Mouse (Mus musculus): ENCODE results near the gene Ssx2ip. TPM values are rescaled to one million over a fixed set of nuclear protein-coding genes. Genes with fewer than 3 reads are reported as not detected.

The Ssx2ip gene
- polyA plus RNA-seq, 1 experiment, result 12.2 TPM

DNA sequence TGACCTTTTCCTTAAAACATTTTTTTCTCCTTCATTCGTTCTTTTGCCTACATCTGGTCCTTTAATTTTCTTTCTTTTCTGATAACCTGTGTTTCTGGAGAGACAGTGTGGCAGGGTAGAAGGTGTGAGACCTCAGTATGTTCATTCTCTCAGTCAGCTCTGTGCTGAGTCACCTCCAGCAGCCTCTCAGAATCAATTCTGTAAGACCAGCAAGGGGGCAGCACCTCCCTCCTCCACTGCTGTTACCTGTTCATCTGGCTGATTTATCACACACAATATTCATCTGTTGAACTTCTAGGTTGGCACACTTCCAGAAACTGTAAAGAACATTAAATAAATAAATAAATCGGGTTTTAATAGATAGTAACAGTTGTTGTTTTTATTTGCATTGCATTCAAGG is 58.5 kb downstream of the Ssx2ip start:
- TF ChIP-seq CTCF (IDR thresholded peaks at IDR 0.05; ENCODE audit: borderline replicate concordance, extremely low read depth, insufficient read depth, insufficient read length), result no peak
- no peak for TF ChIP-seq POLR2A (IDR thresholded peaks at IDR 0.05; ENCODE audit: borderline replicate concordance, extremely low read depth, insufficient read depth, insufficient read length, poor library complexity, severe bottlenecking)
- DNase-seq (ENCODE audit: low read depth), result no peak

DNA sequence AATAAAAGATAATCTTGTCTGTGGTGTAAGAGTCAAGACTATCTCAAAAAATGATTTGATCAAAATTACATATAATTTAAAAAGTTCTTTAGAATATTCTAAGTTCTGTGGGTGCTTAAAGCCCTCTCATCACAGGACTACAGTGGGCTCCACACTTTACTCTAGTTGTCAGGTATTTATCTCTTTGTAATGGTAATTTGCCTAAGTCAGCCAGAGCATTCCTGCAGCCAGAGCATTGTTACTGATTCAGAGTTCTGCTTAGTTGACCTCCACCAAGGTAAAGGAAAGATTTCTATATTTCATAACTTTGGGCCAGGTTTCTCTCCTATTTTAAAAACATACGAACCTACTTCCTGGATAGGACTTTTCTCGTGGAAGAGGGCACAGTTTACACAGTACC is 64.8 kb downstream of the Ssx2ip start:
- no peak for DNase-seq (ENCODE audit: low read depth)
- no peak for TF ChIP-seq CTCF (IDR thresholded peaks at IDR 0.05; ENCODE audit: borderline replicate concordance, extremely low read depth, insufficient read depth, insufficient read length)
- TF ChIP-seq POLR2A (IDR thresholded peaks at IDR 0.05; ENCODE audit: borderline replicate concordance, extremely low read depth, insufficient read depth, insufficient read length, poor library complexity, severe bottlenecking), result no peak

DNA sequence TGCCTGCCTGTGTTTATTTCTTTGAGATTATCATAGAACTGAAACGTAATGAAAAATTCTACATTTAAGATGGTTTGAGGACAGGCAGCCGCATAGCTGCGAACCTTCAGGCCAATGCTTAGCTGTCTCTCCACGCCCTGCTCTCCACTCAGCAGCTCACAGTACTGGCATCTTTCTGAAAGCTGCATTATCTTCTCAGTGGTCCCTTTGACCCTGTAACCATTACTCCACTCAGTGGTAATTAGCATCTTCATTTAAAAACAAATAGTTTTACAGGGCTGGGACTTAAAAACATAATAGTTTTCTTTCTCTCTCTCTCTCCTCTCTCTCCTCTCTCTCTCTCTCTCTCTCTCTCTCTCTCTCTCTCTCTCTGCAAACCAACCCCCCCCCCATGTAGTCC is 68.2 kb downstream of the Ssx2ip start:
- no peak for DNase-seq (ENCODE audit: low read depth)
- no peak for TF ChIP-seq CTCF (IDR thresholded peaks at IDR 0.05; ENCODE audit: borderline replicate concordance, extremely low read depth, insufficient read depth, insufficient read length)
- no peak for TF ChIP-seq POLR2A (IDR thresholded peaks at IDR 0.05; ENCODE audit: borderline replicate concordance, extremely low read depth, insufficient read depth, insufficient read length, poor library complexity, severe bottlenecking)

DNA sequence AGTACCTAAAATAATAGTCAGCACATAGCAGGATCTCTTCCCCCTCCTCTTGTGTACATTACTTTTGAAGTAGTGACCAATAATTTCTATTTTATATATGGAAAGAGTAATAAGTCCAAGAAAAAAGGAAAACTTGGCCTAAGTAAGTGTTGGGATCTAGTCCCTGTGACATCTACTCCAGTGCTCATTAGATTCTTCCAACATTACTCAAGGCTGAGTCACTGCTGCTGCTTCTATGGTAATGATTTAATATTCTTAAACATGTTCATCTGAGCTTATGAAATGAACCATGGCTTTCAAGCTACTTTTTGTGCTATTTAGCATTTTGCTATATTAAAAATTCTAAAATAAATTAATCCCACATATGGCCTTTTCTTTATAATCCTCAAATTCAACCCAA is 69.3 kb downstream of the Ssx2ip start:
- TF ChIP-seq POLR2A (IDR thresholded peaks at IDR 0.05; ENCODE audit: borderline replicate concordance, extremely low read depth, insufficient read depth, insufficient read length, poor library complexity, severe bottlenecking) (no peak), CTCF (IDR thresholded peaks at IDR 0.05; ENCODE audit: borderline replicate concordance, extremely low read depth, insufficient read depth, insufficient read length) (no peak)
- no peak for DNase-seq (ENCODE audit: low read depth)

DNA sequence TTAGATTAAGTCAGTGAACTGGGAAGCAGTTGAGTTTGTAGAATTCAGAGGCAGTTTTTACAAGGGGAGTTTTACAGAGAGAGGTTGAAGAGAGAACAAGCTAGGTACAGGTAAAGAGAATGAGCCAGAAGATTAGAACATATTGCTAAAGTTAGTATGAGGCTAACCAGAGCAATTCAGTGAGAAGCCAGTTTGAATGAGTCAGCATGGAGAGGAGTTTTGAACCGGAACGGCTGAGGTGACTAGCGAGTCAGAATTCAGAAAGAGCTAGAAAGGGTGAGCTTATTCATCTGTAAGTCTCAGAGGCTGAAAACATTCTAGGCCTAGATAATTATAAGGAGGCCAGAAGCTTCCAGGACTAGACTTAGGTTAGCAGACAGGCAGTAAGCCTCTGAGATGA is 70.0 kb downstream of the Ssx2ip start:
- TF ChIP-seq CTCF (IDR thresholded peaks at IDR 0.05; ENCODE audit: borderline replicate concordance, extremely low read depth, insufficient read depth, insufficient read length), result no peak
- no peak for TF ChIP-seq POLR2A (IDR thresholded peaks at IDR 0.05; ENCODE audit: borderline replicate concordance, extremely low read depth, insufficient read depth, insufficient read length, poor library complexity, severe bottlenecking)
- no peak for DNase-seq (ENCODE audit: low read depth)

DNA sequence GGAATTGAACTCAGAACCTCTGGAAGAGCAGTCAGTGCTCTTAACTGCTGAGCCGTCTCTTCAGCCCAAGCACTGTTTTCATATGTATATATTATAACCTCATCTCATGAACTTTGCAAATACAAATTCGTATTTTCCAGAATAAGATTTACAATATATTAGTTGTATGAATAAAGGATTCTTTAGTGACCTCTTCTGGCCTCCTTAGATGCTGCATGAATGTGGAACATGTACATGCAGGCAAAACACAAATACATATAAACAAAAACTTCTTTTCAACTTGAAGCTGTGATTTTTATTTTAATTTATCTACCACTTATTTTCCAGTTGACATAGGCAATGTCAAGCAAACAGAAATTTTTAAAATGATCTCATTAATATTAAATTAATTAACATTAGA is 77.6 kb downstream of the Ssx2ip start:
- TF ChIP-seq POLR2A (IDR thresholded peaks at IDR 0.05; ENCODE audit: borderline replicate concordance, extremely low read depth, insufficient read depth, insufficient read length, poor library complexity, severe bottlenecking), result no peak
- no peak for TF ChIP-seq CTCF (IDR thresholded peaks at IDR 0.05; ENCODE audit: borderline replicate concordance, extremely low read depth, insufficient read depth, insufficient read length)
- no peak for DNase-seq (ENCODE audit: low read depth)

DNA sequence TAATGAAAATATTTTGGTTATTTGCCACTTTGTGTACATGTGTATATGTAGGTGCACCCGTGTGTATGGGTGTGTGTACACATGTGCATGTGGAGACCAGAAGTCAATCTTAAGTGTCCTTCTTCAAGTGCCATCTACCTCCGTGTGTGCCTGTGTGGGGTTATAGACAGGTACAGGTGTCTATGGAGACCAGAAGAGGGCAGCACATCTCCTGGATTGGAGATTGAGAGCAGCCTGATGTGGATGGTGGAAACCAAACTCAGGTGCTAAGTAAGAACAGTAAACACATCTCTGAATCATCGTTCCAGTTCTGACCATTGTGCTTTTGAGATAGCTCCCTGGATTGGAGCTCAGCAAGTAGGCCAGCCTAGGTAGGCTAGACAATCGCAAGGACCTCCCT is 82.0 kb downstream of the Ssx2ip start:
- TF ChIP-seq CTCF (IDR thresholded peaks at IDR 0.05; ENCODE audit: borderline replicate concordance, extremely low read depth, insufficient read depth, insufficient read length) (no peak), POLR2A (IDR thresholded peaks at IDR 0.05; ENCODE audit: borderline replicate concordance, extremely low read depth, insufficient read depth, insufficient read length, poor library complexity, severe bottlenecking) (no peak)
- no peak for DNase-seq (ENCODE audit: low read depth)

Other genes with a start within 250 kb of the Ssx2ip start
- gene Lpar3, start 183.7 kb upstream of the Ssx2ip start, polyA plus RNA-seq (2012; rRNA removed), result 0.26 and 0.52 TPM in 2 replicates
- 1.8 and 2.4 TPM in 2 replicates for gene Ctbs, start 45.2 kb downstream of the Ssx2ip start, polyA plus RNA-seq (2012; rRNA removed)
- 6.7 and 8.6 TPM in 2 replicates for gene Spata1, start 95.1 kb downstream of the Ssx2ip start, polyA plus RNA-seq (2012; rRNA removed)
- 157 and 185 TPM in 2 replicates for gene Gng5, start 95.2 kb downstream of the Ssx2ip start, polyA plus RNA-seq (2012; rRNA removed)
- gene Rpf1, start 116.8 kb downstream of the Ssx2ip start, polyA plus RNA-seq (2012; rRNA removed), result 33.3 and 38.0 TPM in 2 replicates
- not detected in 2 replicates for gene Uox, start 165.8 kb downstream of the Ssx2ip start, polyA plus RNA-seq (2012; rRNA removed)
- gene Dnase2b, start 211.0 kb downstream of the Ssx2ip start, polyA plus RNA-seq (2012; rRNA removed), result not detected in 2 replicates
- 0.08 TPM in 1 of 2 replicates, not detected in the other for gene 4930503B20Rik, start 246.7 kb downstream of the Ssx2ip start, polyA plus RNA-seq (2012; rRNA removed)